Mouse (Mus musculus) megakaryocyte, embryonic 14.5 days (primary cell): ENCODE results near the gene Pold3. TPM values are rescaled to one million over a fixed set of nuclear protein-coding genes. Genes with fewer than 3 reads are reported as not detected.

Experiments
- H3K27me3 ChIP-seq: replicated peaks from 2 replicates; pipeline ENCODE3; 2012; ENCODE audit warnings: inconsistent platforms
- H3K36me3 ChIP-seq: replicated peaks from 2 replicates; pipeline ENCODE3; 2012; ENCODE audit warnings: low read length, inconsistent platforms, mixed read lengths
- H3K4me1 ChIP-seq: 2 replicates; pipeline ENCODE4 v1.6.1; 2012; ENCODE audit warnings: inconsistent platforms
- H3K4me3 ChIP-seq: replicated peaks from 2 replicates; pipeline ENCODE3; 2012; ENCODE audit warnings: moderate library complexity, mild to moderate bottlenecking, inconsistent platforms
- H3K9me3 ChIP-seq: 2 replicates; pipeline ENCODE4 v1.6.1; 2012; ENCODE audit warnings: inconsistent platforms
- FLI1 ChIP-seq: IDR thresholded peaks from 2 replicates; pipeline ENCODE4 v1.6.1; 2012; ENCODE audit warnings: low read length, inconsistent platforms, mixed read lengths
- GATA1 ChIP-seq: IDR thresholded peaks from 3 replicates; pipeline ENCODE4 v1.6.1; 2012; ENCODE audit warnings: mixed read lengths, low read length, inconsistent platforms, borderline replicate concordance
- polyA plus RNA-seq: library from polyadenylated mRNA; stranded (reverse); fragments of >175 nt; gene quantifications from 2 replicates; pipeline ENCODE4 v1.2.3, GENCODE M21; 2012; ENCODE audit warnings: low replicate concordance; ENCODE audit not compliant: insufficient read depth

Gene Pold3
- polyA plus RNA-seq, 1 experiment: 5.7 TPM

GRCm38 (mm10) chr7:100036050-100036449 is 85.3 kb downstream of the Pold3 start:
- no peaks in the 10 kb centered on the region for H3K36me3 ChIP-seq
- no peak overlapping the region for H3K4me3 ChIP-seq
- TF ChIP-seq FLI1 (no peak), GATA1 (no peak)
- H3K4me1 ChIP-seq: peaks cover 12% of the 10 kb centered on the region
- peaks cover 78% of the 10 kb centered on the region for H3K27me3 ChIP-seq
- peaks cover 20% of the 10 kb centered on the region for H3K9me3 ChIP-seq

GRCm38 (mm10) chr7:100034815-100035463 is 86.4 kb downstream of the Pold3 start:
- Histone ChIP-seq H3K36me3 (no peaks in the 10 kb centered on the region), H3K27me3 (peaks cover 82% of the 10 kb centered on the region), H3K9me3 (peaks cover 20% of the 10 kb centered on the region), H3K4me1 (peaks cover 12% of the 10 kb centered on the region), H3K4me3 (no peak overlapping the region)
- no peak for TF ChIP-seq GATA1
- TF ChIP-seq FLI1: no peak

DNA sequence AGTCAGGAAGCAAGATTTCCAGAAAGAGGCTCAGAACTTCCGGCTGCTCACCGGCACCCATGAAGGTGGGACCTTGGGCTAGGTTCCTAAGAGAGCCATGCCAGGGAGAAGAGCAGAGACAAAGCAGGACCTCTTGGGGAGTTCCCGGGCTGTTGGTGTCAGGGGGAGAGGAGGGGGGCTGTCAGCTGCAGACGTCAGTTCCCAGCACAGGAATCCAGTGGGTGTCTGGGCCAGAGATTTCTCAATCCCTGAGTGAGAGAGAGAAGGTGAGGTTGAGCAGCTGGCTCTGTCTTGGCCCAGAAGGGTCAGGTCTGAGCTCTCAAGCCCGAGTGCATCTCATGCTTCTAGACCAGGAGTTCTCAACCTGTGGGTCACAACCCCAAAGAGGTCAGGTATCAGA is 87.7 kb downstream of the Pold3 start:
- Histone ChIP-seq H3K4me1 (peaks cover 12% of the 10 kb centered on the region), H3K9me3 (peaks cover 20% of the 10 kb centered on the region), H3K27me3 (peaks cover 86% of the 10 kb centered on the region), H3K36me3 (no peaks in the 10 kb centered on the region), H3K4me3 (no peak overlapping the region)
- no peak for TF ChIP-seq FLI1
- TF ChIP-seq GATA1: no peak

Other genes starting within 250 kb of the Pold3 start
- 0.82 and 0.87 TPM in 2 replicates for gene Rnf169, start 141.1 kb downstream of the Pold3 start, polyA plus RNA-seq
- gene Chrdl2, start 115.4 kb downstream of the Pold3 start, polyA plus RNA-seq: 0.15 TPM in 1 of 2 replicates, not detected in the other
- 2.3 and 3.1 TPM in 2 replicates for gene Lipt2, start 37.7 kb upstream of the Pold3 start, polyA plus RNA-seq
- gene Kcne3, start 54.9 kb upstream of the Pold3 start, polyA plus RNA-seq: not detected in 2 replicates
- gene Pgm2l1, start 105.8 kb upstream of the Pold3 start, polyA plus RNA-seq: 8.0 and 21.0 TPM in 2 replicates
- 0.22 TPM in 1 of 2 replicates, not detected in the other for gene P4ha3, start 164.0 kb upstream of the Pold3 start, polyA plus RNA-seq